Mouse (Mus musculus): ENCODE results near the gene Gpr88.

The Gpr88 gene

DNA sequence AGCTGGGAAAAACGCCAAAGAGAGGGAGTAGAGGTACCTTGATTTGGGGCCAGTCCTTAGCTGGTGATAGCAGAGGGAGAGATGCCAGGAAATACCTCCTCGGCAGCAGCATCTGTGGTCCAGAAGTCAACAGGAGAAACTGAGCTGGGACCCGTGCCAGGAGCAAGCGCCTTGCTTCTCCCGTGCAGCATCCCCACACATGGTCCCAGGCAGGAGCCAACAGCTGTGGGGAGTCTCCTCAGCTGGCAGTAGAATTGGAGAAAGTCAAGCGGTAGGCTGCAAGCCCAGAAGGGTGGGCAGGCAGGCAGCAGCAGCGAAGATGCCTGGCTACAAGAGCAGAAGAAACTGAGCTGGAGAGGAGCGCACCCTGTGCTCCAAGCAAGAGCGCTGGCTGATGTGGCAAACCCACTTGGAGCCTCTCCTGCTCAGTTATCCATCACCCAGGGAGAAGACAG is at the start of gene Gpr88:
Gene Gpr88 (minus strand): TSS at position 427 of the 455 bp plus-strand sequence.
- peak; percentile 65 to 82 for DNase-seq (ENCODE audit: low spot score in 2 of 2)

DNA sequence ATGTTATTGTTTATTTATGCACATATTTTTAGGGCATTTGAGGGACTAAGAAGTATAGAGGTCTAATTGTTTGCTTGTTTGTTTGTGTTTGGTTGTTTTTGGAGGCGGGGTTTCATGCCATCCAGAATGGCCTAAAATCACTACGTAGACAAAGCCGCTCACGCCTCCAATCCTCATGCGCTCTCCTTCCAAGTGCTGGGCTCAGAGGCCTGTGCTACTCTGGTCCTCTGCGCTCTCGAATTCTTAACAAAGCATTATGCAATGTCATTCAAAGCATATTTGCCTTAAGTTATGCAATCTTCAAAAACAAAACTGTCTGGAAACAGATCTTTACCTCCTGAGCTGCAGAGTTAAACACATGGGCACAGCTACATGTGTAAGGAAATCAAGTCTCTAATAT is 49.3 kb upstream of the Gpr88 start:
- no peak for DNase-seq (ENCODE audit: low spot score in 2 of 2)

DNA sequence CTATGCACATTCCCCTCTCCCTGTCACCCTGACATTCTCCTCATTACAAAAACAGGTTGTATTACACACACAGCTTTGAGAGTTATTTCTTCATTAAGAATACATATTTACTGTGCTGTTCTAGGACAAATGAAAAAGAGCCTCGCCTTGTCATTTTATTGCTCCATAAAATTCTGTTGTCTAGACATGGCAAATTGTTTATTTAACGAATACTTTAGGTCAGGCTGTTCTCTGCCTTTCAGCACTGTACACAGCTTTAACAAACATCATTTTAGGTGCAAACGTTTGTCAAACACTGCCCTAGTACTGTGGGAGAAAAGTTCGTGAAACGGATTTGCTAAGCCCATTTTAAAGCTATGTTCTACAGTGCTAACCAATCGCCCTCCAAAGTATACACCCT is 48.5 kb upstream of the Gpr88 start:
- no peak for DNase-seq (ENCODE audit: low spot score in 2 of 2)

DNA sequence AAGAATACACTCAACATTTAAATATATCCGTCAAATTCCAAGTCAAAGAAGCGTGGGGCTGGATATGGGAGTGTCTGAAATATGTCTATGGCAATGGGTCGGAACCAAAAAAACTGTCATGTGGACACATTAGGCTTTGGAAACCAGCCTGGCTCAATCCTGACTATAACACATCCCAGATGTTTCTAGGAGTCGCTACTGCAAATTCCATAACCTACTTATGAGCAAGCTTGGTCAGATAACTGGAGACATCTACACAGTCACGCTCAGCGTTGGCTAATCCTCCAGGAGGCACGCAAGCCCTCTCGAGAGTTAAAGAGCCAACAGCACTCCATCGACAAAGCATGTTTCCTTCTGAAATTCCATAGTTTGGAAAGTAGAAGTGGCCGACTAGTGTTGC is 45.4 kb upstream of the Gpr88 start:
- DNase-seq (ENCODE audit: low spot score in 2 of 2): no peak

DNA sequence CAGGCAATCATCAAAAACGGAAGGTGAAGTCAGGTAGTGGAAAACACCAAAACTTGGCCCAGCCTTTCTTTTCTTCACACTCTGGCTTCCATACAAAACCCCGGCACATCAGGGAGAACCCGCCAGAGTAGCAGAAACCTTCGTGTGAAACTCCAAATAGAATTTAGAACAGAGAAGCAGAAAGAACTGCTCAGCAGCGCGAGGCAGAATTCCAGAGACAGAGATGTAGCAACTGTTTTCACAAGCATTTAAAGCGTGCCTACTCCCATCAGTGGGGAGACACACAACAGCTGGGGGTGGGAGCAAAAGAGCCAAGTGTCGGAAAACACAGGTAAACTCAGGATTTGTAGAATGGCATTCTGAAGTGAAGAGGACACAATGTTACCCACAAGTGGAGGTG is 44.7 kb upstream of the Gpr88 start:
- no peak for DNase-seq (ENCODE audit: low spot score in 2 of 2)

DNA sequence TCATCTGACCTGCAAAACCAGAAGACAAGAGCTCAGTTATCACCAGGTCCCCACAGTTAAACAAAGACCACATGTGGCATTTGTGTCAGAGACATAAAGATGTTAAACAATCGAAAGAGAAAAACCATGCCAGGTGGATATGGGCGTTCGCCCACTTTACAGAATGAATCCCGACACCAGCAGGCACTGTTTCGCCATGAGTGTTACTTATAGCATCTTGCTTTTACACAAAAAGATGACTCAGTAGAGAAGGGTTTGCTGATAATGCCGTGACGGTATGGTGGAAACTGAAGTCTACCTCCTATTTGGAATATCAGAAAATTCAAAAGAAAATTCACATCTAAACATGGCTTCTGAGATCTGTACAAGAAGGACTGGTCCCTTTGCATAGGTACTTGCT is 43.9 kb upstream of the Gpr88 start:
- no peak for DNase-seq (ENCODE audit: low spot score in 2 of 2)

DNA sequence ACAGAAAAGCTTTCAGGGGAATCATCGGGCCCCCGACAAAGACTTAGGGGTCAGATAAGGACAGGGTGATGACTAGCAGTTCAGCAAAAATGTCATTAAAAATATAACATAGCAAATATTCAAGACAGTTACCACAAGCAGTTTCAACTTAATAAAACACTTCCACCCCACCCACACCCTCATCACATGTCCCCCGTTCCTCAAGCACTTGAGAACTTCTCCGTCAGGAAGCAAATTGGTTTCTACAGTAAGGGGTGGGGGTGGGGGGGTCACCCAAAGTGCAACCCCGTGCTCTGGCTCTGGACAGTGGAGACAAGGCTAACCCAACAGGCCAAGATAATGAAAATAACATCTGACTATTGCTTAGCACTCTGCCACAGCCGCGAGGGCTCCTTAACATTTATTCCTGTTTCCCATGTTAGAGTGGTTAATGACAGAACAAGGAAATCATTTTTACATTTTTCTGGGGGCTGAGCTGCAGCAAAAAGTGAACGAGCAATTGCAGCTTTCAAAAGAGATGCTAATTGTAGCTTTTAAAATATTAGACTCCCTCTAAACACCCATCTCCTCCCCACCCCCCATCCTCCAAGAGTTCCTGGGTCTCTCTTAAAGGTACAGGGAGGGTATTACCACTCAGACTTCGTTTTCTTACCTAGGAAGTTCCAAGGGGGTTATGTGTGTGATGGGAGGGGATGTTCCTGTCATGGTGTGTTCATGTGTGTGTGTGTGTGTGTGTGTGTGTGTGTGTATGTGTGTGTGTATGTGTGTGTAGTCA is 36.9 kb upstream of the Gpr88 start:
- no peak for DNase-seq (ENCODE audit: low spot score in 2 of 2)

DNA sequence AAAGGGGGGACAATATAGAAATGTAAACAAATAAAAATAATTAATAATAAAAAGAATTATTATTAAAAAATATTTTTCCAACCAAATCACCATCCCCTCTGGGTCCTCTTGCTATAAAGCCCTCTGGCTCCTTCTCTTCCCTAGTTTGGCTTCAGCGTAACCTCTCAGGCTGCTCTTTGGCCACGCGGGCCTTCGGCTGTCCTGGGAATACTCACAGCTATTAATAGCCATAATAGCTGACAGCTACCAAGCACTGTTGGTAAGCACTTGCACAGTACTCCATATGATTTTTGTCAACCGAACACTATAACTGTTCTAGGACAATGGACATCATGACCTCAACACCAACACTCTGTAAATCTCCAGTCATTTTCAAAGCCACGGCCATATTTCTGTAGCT is 35.5 kb upstream of the Gpr88 start:
- DNase-seq (ENCODE audit: low spot score in 2 of 2): no peak

DNA sequence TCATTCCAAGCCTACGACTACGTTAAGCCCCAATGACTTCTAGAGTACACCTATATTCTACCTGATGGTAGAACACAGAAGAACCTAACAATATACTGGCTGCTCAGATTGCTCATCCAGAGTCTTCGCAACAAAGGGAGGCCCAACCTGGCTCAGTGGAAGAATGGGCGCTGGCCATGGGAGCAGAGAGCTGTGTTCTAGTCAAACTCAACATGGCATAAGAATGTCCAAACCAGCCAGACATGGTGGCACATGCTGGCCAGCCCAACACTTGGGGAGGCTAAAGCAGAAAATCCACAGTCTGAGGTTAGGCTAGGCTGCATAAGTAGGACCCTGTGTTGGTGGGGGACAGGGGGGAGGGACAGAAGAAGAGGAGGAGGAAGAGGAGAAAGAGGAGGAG is 31.4 kb upstream of the Gpr88 start:
- DNase-seq (ENCODE audit: low spot score in 2 of 2): no peak

DNA sequence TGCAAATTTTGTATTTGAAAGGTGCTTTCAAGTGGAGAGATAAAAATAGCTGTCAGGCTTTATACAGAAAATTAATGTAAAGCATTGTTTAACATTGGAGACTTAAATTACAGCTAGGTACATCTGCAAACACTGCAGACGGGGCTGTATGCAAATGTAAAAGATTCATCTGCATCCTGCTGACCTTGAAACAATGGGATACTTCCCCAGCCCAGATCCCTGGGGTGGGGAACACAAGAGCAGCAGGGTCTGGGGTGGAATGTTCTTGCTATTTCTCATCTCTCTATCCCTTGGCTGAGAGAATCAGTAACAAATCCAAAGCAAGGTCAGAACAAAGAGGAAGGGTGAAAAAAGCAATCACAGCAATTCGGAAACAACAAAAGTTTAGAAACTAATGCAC is 30.7 kb upstream of the Gpr88 start:
- DNase-seq (ENCODE audit: low spot score in 2 of 2): no peak

DNA sequence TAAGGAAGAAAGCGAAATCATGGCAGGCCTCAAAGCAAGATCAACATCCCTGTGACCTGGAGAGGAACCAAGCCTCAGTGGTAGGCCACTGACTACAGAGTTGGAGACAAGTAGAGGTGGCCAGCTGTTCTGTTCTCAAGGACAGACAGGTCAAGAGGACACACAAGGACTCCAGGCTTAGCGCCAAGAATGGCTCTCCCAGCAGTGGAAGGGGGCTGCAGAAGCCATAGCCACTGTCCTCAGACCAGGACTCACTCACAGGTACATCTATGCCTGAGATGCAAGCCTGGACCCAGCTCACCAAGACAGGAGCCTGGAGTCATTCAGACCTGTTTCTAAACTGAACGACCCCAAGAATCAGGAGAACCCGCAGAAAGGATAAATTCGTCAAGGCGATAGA is 28.4 kb upstream of the Gpr88 start:
- no peak for DNase-seq (ENCODE audit: low spot score in 2 of 2)

DNA sequence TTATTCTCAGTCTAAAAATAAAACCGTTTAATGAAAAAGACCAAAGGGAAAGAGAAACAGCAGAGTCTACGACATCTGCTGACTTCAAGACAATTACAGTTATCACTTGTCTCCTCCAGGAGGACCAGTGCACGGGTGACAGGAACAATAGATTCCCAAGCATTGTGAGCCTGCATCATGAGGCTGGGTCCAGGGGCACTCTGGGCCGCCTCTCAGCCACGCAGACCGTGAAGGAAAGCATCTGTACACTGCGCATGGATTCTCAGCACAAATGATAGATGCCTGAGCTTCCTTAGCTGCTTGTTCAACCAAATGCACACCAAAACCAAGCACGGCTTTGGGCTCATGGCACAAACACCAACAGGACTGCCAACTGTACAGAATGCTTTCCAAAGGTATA is 23.8 kb upstream of the Gpr88 start:
- no peak for DNase-seq (ENCODE audit: low spot score in 2 of 2)

DNA sequence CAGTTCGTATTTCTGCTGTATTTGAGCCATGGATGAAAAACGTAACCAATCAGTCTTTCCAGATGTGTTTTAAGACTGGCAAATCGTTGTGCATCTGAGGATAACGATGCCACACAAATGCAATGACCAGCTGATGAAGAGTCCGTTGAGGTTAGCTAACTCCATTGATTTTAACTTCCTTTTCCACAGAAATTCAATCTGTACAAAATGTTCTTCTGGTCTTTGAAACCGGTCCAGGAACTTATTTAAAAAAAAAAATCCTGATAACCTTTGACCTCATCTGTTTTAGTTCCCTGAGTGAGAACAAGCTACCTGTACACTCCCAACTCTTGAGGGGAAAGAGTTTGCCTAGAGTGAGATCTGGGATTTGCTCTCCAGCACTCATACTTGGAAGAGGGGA is 18.4 kb upstream of the Gpr88 start:
- no peak for DNase-seq (ENCODE audit: low spot score in 2 of 2)

DNA sequence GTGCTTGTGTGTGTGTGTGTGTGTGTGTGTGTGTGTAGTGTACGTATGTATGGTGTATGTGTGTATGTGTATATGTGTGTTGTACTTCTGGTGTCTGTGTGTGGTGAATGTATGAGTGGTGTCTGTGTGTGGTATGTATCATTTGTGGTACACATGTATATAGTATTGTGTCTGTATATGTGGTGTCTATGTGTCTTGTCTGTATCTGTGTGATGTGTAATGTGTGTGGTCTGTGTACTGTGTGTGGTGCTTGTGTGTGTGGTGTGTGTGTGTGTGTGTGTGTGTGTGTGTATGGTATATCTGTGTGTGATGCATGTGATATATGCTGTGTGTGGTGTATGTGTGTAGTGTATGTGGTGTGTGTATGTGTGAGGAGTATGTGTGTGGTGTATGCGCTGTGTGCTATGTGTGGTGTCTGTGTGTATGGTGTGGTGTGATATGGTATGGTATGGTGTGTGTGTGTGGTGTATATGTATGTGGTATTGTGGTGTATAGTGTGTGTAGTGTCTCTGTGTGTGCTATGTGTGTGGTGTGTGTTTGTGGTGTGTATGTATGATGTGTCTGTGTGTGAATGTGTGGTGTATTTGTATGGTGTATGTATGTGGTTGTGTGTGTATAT is 13.8 kb upstream of the Gpr88 start:
- no peak for DNase-seq (ENCODE audit: low spot score in 2 of 2)

DNA sequence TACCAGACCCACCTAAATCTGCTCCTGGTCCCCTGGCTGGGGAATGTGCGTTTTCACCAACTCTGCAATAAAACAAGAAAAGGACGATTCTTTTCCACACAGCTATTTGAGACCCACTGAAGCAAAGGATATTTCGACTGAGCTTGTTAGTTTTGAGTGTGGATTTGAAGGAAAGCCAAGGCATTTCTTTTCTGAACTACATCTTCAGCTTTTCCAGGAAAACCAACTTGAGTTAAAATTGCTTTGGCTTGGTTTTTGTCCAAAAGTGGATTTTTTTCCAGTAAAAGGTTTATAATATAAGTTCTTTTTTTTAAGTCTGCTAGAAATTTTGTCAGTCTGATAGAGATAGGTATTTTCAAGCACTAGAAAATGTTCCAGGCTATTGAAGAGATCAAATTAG is 13.1 kb upstream of the Gpr88 start:
- DNase-seq (ENCODE audit: low spot score in 2 of 2): no peak

DNA sequence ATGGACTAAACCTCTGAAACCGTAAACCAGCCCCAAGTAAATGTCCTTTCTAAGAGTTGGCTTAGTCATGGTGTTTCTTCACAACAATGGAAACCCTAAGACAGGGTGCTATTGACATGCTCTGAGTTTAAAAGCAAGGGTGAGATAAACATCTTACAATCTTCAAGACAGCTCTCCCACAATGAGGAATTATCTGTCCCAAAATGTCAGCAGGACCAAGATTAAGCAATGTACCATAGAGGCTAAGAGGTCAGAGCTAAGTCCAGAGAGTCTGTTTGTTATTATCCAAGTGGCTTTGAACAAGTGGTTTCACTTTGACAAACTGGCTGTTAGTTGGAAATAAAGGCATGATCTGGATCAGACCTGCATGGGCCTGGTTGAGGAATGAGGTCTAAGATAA is 10.7 kb upstream of the Gpr88 start:
- DNase-seq (ENCODE audit: low spot score in 2 of 2): no peak

DNA sequence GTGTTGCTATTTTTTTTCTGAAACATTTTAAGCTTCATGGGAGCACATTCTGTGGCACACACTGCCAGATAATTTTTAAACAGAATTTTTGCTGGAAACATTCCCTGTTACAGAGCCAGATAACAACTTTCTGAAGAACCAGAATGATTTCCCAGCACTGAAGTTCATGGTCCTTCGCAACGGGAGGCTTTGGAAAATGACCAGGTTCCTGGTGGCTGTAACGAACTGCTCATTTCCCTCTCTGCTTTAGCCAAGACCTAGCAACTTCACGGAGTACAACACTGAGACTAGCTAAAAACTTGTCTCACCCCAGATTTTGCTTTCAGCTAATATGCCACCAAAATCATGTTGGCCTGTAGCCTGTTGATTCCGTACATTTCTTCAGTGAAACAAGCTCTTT is 9.8 kb upstream of the Gpr88 start:
- no peak for DNase-seq (ENCODE audit: low spot score in 2 of 2)

DNA sequence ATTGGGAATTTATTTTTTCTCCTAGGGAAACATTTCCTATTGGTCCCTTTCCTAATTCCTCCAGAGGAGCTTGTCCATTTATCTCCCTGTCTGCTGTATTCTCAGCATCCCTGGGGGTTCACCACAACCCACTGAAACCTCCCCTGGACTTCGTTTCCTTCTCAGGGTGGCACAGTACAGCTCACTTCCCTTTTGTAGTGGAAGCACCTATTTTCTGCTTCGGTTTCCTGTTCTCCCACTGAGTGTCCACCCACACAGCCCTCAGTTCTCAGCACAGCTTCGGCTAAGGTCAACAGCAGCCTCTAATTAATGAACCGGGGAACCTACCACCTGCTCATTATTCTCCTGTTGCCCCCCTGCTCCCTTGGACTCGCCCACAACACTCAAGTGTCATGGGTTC is 2.8 kb upstream of the Gpr88 start:
- no peak for DNase-seq (ENCODE audit: low spot score in 2 of 2)

DNA sequence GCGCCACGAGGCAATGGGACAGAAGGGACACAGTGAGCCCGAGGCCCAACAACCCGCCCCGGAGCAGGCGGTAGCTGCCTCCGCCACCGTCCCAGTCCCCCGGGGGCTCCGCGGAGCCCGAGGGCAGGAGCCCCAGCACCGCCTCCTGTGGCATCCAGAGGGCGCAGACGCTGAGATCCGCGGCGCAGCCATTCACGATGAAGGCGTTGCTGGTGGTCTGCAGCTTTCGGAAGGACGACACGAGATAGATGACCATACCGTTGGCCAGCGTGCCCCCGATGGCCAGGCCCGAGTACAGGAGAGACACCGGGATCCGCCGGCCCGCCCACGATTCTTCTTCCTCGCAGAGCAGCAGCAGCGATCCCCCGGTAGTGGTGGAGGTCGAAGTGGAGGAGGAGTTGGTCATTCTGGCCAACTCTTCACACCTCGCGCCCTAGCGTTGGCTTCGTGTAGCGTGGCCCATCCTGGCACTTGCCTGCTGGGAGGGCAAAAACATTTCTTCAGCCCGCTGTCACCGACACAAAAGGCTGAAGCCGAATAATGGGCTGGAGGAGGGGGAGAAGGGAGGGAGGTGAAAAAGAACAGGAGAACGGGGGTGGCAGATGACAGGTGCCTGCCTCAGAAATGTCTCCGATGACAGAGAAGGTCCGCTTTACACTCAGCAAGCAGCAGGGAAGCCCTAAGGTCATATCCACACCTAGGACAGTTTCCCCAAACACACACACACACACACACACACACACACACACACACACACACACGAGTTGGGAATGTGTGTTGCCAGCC is 855 bp downstream of the Gpr88 start:
- DNase-seq (ENCODE audit: low spot score in 2 of 2): no peak

DNA sequence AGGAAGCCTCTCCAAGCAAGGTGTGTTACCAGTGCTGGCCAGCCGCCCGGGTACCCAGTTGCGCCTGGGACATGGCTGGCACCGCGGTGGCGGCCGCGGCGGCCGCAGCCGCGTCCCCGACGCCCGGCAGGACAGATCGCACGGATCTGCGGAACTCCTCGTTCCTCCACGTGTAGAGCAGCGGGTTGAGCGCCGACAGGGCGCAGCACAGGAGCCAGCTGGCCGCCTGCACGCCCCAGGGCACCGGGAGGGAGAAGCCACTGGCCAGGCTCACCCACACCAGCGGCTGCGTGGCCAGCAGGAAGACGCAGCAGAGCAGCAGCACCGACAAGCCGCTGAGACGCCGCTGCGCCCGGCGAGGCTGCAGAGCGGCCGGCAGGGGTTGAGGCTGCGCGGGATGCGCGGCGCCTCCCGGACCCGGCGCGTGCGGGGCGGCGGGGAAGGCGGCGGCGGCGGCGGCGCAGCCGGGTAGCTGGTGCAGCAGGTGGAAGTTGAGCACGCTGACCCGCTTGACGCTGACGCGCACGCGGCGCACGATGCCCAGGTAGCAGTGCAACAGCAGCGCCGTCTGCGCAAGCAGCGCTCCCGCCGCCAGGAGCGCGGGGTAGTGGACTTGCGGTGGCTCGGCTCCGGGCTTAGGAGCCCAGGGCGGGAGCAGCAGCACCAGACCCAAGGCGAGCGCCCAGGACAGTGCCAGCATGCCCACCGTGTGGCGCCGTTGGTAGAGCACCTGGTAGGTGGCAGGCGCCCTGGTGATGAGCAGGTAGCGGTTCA is 1.6 kb downstream of the Gpr88 start:
- DNase-seq (ENCODE audit: low spot score in 2 of 2): peak; percentile 22 to 35

DNA sequence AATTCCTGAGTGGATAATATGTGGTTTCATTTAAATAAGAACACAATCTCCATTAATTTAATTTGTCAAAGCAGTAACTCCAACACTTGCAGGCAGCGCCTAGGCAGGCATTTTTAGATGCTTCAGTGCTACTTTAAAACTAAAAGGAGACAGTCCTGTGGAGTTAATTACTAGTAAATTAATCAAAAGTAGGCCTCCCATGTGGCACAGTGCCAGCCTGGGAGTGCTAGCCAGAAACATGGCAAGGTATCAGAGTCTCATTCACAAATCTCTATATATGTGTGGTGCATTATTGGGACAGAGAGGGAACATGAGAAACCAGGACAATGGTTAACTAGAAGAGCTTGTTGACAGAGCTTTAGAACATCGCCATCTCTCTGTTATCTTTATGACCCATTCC is 4.3 kb downstream of the Gpr88 start:
- peak in 1 of 2 experiments; percentile 5 for DNase-seq (ENCODE audit: low spot score in 2 of 2)

DNA sequence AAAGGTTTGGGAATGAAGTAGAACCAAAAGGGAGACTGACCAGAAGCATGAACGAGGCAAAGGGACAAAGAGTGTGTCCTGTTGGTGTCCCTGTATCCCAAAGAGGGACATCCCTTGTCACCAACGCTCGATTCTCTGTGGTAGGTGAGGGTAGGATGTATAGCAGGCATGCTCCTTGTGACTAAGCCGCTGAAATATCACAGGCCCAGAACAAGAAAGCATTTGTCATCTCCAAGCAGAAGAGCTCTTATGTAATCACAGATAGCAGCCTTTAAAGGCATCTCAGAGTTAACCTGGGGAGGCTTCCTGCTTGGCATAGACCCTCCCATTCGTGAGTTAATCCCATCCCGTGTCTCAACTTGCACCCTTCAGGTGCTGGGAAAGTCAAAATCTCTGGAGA is 8.8 kb downstream of the Gpr88 start:
- DNase-seq (ENCODE audit: low spot score in 2 of 2): no peak
